Mouse (Mus musculus): ENCODE measurements around the gene Iqcb1.
A peak's percentile ranks its signal among the peaks of the same experiment; 100 is the strongest.

Iqcb1 gene

DNA sequence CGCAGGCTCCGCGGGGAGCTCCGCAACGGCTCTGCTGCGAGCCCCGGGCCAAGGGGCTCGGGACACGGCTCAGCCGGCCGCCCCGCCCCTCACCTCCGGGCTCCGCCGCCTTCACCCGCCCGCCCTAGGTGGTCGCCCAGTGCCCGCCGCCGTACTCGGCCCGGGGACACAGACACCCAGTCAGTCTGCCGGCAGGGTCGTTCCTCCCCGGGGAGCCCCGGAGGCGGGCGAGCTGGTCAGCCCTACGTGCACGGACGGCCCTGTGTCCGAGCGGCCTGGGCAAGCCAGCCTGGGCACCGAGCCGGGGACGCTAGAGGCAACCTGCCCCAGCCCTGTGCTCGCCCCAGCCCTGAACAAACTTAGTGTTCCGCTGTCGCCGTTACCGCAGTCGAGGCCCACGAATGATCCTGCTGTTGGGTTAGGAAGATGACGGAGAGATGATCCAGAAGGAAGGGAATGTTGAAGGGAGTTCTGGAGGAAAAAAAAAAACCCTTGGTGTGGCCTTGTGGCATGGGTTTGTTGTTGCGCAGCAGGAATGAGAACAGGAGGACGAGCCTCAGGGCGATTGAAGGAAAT is 47.2 kb downstream of the Iqcb1 start:
- DNase-seq (ENCODE audit: low spot score in 2 of 2) = peak; percentile 61 to 66

DNA sequence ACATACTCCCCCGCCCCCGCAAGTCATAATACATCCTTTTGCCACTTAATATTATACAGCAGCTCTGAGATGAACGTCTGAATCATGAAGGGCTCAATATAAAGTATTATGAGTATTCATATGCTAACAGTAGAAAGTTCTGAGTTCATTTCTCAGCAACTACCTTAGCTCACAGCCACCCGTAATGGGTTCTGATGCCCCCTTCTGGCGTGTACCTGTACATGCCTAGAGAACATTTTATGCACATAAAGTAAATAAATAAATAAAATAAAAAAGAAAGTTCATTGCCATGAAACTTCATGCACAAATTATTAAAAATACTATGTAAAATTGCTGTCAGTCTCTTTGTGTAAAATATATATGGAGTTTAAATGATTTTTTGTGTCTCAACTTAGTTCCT is 49.1 kb downstream of the Iqcb1 start:
- no peak for DNase-seq (ENCODE audit: low spot score in 2 of 2)

DNA sequence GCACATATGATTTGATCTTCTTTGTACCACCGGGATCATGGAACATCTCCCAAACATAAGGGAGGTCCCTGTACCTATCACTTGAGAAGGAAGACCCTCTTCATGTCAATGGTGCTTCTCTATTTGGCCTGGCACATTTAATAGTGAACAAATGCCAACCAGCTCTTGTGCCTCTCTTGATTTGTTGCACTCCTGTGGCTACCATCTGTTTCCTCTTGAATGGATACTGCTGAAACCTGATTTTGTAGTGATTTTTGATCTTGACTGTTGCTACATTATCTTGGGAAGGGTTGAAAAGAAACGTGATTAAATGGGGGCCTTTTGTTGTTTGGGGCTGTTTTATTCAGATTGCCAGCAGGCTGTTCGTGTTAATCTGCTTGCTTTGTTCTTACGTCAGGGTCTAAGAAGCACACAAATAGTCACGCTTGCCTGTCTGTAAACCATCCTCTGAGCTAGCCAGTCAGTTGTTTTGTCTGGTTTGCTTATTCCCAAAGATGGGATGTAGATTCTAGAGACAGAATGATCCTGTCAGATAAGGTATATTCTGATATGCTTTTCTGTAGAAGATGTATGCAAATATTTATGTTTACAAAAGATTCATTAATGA is 54.7 kb downstream of the Iqcb1 start:
- DNase-seq (ENCODE audit: low spot score in 2 of 2) = no peak

DNA sequence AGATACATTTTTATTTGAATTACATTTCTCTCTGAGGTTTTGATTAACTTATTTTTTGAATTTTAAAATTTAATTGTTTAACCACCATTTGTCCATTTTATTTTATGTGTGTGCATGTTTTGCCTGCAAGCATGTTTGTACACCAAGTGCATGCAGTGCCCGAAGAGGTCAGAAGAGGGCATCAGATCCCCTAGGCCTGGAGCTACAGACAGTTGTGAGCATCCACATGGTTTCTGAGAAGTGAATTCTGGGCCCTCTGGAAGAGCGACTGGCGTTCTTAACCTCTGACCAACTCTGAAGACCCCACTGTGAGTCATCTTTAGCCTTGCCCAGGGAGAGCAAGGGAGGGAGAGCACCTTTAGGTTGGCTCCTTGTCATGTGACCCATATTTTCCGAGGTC is 56.7 kb downstream of the Iqcb1 start:
- DNase-seq (ENCODE audit: low spot score in 2 of 2) = peak in 1 of 2 experiments; percentile 39

DNA sequence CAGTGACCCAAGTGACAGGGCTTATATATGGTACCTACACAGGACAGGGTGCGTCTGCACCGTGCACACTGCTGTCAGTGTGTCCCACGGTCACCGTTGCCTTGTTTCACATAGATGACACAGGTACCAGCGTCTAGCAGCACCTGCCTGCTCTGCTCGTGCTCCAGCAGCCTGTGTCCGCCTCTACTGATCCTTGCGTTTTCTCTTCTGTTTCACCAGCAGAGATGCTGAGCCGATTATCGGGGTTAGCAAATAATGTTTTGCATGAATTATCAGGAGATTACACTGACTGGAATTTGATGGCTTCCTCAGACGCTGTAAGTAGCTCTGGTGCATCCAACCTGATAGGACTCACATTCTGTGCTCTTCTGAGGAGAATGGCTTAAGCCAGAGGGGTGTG is 57.7 kb downstream of the Iqcb1 start:
- no peak for DNase-seq (ENCODE audit: low spot score in 2 of 2)

DNA sequence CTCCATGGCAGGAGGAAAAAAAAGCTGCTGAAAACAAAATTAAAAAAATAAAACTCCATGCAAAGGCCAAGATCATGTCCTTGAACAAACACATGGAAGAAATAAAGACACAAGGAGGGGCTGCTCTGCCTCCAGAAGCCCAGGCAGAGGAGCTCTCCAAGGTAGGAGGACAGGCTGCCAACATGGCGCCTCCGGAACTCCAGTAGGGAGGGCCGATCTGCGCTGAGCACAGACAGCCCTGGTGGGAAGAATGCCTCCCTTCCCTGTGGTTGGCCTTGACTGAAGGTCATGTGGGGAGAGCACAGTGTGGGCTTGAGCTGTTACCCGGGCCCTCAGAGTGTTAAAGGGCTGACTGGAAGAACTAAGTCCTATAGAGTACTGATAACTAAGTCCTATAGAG is 59.4 kb downstream of the Iqcb1 start:
- DNase-seq (ENCODE audit: low spot score in 2 of 2) = no peak

DNA sequence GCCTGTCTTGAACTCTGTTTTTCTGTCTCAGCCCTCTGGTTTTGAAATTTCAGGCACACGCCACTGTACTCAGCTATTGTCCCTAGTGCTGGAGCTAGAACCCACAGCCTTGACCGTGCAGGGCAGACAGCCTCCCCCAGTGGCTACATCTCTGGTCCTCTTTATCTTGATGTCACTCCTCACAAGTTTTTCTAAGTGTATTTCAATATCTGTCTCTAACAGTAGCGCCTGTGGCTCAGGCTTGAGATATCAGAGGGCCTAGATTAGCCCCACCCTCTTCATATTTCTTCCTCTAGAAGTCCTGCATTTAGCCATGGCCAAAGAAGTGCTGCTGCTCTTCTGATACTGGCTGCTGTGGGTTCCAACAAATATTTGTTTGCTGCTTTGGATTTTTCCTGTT is 62.4 kb downstream of the Iqcb1 start:
- DNase-seq (ENCODE audit: low spot score in 2 of 2) = no peak

DNA sequence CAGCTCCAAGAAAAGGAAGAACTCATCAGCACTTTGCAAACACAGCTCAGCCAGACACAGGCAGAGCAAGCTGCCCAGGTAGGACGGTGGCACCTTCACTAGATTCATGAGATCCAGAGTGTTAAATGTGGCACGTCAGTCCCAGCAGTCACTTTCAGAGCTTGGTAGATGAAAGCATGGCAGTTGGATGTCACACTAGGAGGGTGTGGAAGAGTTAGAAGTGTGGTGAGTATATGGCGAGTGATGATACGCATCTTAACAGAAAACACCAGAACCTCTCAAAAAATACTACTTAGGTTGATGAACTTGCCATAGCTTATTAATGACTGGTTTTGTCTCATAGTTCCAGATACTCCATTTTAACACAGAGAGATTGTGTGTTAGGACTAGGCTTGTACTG is 63.2 kb downstream of the Iqcb1 start:
- DNase-seq (ENCODE audit: low spot score in 2 of 2) = no peak

DNA sequence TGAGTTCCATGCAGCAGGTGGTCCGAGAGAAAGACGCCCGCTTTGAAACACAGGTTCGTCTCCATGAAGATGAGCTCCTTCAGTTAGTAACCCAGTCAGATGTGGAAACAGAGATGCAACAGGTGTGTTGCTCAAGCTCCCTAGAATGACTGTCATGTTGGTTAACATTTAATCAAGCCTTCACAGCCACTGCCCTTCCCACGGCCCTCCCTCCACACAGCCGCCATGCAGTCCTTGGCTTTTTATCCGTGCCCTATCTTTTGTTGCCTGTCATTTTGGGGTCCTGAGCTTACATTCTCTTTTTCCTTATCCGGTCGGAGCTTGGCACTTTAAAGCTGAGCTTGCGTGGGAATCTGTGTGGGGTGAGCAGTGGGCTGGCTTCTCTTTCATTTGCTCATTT is 65.1 kb downstream of the Iqcb1 start:
- no peak for DNase-seq (ENCODE audit: low spot score in 2 of 2)

DNA sequence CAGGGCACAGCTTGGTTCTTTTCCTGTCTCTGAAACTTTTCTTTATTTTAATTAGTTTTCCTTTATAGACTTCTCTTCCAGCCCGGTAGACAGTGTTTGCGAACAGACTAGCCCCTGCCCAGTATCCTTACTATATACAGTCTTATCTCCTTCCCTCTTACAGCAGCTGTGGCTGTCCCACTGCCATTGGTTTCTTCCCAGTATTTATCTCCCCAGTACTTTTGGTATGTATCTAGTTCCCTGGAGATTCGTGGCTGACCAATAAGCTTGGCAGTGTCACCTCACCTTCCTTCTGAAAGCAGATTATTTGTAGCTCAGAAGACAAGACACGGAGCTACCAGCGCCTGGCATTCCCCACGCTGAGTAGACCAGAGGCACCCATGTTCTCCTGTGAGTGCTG is 68.5 kb downstream of the Iqcb1 start:
- no peak for DNase-seq (ENCODE audit: low spot score in 2 of 2)

DNA sequence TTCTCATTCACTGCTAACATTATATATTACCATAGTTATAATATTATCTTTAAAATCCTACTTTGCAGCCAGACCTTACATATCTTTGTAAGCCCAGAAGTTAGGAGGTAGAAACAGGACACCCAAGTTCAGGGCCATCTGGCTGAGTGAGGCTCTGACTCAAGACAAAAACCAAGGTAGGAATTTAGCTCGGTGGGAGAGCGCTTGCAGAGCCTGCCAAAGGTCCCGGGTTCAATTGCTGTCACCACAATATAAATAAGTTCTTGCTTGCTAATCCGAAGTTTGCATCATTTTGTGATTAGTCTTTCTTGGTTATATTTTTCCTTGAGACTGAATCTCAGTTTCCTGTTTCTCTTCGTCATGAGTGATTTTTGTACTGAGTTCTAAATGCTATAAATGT is 75.0 kb downstream of the Iqcb1 start:
- DNase-seq (ENCODE audit: low spot score in 2 of 2) = no peak

DNA sequence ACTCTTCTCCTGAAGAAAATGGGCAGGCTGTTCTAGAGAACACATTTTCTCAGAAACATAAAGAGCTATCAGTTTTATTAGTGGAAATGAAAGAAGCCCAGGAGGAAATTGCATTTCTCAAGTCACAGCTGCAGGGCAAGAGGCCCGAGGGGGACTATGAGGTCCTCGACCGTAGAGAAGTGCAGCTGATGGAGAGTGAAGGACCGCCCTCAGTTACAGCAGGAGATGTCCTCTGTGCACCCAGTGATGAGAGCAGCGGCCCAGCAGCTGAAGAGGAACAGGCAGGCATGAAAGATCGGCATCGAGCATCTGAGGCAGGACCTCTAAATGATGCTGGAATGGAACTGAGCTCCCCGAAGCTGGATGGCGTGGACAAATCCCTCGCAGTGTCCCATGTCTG is 83.7 kb downstream of the Iqcb1 start:
- DNase-seq (ENCODE audit: low spot score in 2 of 2) = no peak

DNA sequence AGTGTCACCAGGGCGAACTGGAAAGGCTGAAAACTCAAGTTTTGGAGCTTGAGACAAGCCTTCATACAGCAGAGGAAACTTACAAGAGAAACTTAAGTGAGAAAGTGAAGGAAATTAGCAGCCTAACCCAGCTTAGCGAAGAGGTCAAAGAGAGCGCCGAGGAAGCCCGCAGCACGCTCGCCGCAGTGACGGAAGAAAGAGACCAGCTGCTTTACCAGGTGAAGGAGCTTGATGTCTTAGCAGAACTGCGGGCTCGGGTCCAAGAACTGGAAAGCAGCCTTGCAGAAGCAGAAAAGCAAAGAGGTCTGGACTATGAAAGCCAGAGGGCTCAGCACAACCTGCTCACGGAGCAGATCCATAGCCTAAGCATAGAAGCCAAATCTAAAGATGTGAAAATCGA is 84.1 kb downstream of the Iqcb1 start:
- DNase-seq (ENCODE audit: low spot score in 2 of 2) = no peak

DNA sequence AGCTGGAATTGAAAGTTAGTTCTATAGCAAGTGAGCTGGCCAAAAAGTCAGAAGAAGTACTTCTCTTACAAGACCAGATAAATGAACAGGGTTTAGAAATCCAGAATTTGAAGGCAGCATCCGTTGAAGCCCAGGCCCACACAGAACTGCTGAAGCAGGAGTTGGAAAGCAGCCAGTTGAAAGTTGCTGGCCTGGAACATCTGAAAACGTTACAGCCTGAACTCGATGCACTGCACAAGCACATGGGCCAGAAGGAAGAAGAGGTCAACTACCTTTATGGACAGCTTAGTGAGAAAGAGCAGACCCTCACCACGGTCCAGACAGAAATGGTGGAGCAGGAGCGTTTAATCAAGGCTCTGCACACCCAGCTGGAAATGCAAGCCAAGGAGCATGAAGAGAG is 86.0 kb downstream of the Iqcb1 start:
- no peak for DNase-seq (ENCODE audit: low spot score in 2 of 2)

DNA sequence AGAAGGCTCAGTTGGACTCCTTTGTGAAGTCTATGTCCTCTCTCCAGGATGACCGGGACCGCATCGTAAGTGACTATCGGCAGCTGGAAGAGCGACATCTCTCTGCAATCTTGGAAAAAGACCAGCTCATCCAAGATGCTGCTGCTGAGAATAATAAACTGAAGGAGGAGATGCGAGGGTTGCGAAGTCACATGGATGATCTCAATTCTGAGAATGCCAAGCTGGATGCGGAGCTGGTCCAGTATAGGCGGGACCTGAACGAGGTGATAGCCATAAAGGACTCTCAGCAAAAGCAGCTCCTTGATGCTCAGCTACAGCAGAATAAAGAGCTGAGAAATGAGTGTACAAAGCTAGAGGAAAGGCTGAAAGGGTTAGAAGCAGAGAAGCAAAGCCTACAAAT is 90.3 kb downstream of the Iqcb1 start:
- DNase-seq (ENCODE audit: low spot score in 2 of 2) = no peak

DNA sequence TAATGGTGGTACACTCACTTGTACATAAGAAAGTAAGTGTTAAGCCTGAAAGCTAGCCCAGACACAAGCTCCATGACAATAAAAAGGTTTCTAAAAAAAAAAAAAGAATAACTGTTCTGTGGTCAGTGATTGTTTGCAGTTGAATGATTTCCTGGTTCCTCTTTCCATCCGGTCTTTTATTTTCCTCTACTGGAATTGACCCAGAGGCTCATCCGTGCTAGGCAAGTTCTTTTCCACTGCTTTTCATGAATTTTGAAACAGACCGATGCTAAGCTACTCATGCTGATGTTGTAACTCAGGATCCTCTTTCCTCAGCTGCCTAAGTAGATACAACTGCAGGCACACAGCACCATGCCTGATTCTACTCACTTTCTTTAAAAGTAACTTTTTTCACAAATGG is 92.2 kb downstream of the Iqcb1 start:
- no peak for DNase-seq (ENCODE audit: low spot score in 2 of 2)

DNA sequence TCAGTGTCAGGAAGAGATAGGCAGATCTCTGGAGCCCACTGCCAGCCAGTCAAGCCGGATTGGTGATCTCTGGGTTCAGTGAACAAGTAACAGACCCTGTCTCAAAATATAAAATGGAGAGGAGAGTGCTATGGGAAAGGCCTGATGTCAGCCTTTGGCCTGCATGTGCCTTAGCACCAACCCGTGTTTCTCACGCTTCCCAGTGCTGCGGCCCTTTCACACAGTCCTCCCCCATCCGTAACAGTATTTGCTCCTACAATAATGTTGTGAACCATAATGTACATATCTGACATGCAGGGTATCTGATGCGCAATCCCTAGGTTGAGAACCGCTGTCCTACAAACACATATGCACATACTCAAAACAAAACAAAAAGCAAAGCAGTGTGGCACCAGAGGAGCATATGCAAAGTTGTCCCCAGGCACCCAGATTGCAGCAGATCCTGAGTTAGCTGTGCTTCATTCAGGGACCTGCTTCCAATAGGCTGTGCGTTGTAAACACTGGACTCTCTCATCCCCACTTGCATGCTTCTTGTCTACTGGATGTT is 93.0 kb downstream of the Iqcb1 start:
- DNase-seq (ENCODE audit: low spot score in 2 of 2) = no peak

DNA sequence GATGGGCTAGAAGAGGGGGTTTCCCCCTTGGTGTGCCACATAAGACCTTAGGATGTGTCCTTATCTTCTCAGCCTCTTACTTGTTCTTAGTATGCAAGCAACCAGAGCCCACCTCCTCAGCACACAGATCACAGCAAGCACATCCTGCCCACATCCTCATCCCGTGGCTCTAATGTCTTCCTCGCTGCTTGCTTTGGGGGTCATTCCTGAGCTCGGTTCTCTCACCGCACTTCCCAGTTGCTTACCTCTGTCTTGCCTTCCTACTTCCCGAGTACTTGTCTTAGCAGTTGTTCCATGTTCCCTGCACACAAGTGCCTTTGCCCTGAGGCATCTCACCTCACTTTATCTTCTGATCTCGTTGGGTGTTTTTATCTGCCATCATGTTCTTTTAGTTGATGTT is 93.8 kb downstream of the Iqcb1 start:
- no peak for DNase-seq (ENCODE audit: low spot score in 2 of 2)
